Mouse (Mus musculus) kidney, adult 8-10 months (tissue): ENCODE results near the gene Hk2.
"Not testable (repeated sequence)": the region's sequence is repeated elsewhere in the genome, so short reads cannot be mapped to it uniquely, and the experiment has no call there.

Experiments used
- DNase-seq, 2 experiments: peaks; one replicate each; pipeline ENCODE4 v3.0.0; 2022

Gene Hk2

DNA sequence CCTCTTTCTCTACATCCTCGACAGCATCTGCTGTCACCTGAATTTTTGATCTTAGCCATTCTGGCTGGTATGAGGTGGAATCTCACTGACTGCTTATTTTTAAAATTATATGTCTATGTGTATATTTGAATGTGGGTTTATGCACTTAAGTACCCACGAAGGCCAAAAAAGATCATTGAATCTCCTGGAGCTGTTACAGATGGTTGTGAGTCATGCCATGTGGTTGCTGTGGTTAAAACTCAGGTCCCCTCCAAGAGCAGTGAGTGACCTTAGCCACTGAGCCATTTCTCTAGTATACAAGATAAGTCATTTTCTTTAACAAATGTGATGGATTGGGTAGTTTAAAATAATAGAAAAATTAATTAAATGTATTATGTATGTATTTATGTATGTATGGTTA is 95.0 kb downstream of the Hk2 start:
- not testable (repeated sequence) for DNase-seq

DNA sequence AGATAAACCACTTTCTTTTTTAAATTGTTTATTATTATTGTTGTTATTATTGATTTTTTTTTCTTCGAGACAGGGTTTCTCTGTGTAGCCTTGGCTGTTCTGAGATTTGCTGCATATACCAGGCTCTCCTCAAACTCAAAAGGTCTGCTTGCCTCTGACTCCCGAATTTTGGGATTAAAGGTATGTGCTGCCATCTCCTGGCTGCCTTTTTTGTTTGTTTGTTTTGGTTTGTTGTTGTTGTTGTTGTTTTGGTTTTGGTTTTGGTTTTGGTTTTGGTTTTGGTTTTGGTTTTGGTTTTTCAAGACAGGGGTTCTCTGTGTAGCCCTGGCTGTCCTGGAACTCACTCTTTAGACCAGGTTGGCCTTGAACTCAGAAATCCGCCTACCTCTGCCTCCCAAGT is 96.6 kb downstream of the Hk2 start:
- DNase-seq = not testable (repeated sequence)
